Mouse (Mus musculus) kidney, adult 8-10 months (tissue): ENCODE data around the gene Atxn7l2.
"Not testable (repeated sequence)": the region's sequence is repeated elsewhere in the genome, so short reads cannot be mapped to it uniquely, and the experiment has no call there.

Source experiments
- DNase-seq, 2 experiments: peaks; one replicate each; pipeline ENCODE4 v3.0.0; 2022

Gene Atxn7l2

DNA sequence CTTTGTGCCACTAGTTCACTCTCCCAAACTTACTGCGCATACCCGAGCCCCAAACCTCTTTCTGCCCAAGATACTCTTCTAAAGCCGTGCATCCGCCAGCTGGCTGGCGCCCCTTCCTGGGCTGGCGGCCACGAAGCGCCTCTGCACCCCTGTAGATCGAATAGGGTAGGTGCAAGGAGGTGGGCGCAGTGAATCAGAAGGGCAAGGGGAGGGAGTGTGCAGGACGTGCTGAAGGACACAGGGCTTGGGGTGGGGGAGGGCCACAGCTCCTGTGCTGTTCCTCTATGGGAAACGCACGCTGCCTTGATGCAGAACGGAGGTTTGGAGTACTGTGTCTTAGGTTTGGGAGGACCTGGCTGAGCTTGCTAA is at the start of gene Atxn7l2:
Atxn7l2 (minus strand) TSS at position 164 of the 369 bp plus-strand sequence.
- peak; percentile 57 to 61 for DNase-seq

DNA sequence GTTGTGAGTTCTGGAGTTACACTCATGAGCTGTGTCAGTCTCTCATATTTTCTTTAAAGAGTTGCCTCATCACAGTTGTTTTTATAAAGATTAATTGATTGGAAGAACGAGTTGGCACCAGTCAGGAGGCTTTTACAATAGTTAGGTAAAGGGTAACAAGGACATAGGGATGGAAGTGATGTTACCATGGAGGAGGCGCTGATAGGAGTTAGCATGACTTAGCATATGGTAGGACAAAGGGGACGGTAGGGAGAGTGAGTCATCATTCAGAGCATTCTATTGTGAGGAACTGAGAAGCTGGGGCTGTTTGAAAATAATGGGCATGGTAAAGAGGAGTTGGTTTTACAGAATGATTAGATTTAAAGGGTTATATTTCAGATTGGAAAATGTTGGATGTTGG is 48.6 kb upstream of the Atxn7l2 start:
- no peak for DNase-seq

DNA sequence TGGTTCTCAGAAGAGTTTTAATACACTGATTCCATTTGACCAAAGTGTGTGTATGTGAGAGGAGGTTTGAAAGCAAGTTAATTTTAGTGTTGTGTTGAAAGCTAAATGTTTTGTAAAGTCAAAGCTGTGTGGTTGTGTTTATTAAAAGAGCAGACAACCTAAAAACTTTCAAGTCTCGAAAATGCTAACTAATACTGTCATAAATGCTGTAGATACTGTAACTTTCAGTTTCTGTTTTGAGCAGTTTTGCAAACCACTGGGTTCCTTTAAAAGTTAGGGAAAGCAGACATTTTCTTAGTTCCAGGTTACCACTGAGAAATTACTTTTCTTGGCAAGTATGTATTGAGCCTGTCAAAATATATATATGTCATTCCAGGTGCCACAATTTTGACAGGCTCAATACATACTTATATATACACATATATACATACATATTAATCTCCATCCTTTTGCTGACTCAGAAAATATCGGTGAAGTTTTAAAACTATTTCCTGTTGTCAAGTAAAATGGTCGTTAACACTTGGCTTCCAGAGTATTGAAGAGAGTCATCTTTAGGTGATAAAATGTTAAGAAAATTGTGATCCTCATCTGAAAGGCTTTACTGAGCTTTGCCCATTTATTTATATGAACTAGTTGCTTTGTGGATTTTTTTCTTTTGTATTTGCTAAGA is 47.2 kb upstream of the Atxn7l2 start:
- no peak for DNase-seq

DNA sequence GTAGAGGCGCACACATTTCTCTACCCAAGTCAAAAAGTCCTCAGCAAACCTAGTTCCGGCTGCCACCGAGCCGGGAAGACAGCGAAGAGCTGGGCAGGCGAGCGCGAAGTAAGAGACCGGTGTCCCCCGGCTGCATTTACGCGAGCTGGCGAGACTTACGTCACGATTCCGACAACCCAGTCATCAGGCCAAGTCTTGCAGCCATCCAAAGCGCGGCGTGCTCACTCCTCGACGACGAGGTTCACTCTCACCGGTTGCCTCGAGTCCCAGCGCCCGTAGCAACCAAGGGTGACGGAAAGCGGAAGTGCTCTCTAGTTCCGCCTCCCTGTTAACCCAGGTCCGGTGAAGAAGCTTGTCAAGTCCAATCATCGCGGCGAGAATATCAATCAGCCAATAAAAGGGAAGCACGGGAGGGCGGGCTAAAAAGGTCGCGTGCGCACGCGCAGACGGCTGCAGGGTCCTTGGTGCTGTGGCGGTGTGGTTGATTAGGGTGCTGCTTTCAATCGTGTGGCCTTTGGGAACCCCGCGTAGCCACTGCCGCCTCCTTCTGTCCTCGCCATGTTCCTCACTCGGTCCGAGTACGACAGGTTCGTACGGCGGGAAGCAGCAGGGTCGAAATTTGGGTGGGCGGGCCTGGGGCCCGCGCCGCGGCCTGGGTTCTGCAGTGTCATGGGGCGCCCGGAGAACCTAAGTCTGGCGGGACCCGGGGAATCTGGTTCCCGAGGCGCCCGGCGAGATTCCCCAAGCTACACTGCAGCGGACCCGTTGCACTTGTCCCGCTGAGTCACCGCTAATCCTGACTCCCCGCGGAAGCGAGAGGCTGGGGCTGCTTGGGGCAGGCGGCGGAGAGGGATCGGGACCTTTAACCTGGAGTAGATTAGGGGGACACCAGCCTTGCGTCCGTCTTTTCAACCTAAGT is 46.2 kb upstream of the Atxn7l2 start, which contains the start of gene Psma5:
Psma5 (plus strand) TSS at position 208 of the 919 bp plus-strand sequence.
- peak; percentile 96 for DNase-seq

DNA sequence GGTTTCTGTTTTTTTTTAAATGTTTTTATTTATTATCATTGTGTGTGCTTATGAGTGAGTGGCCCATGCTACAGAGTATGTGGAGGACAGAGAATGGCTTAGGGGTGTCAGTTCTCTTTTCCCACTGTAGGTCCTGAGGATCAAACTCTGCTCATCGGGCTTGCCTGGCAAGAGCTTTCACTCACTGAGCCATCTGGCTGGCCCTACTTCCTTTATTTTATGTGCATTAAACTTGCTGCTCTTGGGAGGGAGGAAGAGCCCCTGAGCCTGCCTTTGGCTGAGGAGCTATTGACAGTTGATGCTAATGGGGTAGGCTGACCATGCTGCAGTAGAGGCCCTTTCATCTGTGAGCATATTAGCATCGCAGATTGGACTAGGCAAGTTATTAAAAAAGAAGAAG is 36.1 kb upstream of the Atxn7l2 start:
- no peak for DNase-seq

DNA sequence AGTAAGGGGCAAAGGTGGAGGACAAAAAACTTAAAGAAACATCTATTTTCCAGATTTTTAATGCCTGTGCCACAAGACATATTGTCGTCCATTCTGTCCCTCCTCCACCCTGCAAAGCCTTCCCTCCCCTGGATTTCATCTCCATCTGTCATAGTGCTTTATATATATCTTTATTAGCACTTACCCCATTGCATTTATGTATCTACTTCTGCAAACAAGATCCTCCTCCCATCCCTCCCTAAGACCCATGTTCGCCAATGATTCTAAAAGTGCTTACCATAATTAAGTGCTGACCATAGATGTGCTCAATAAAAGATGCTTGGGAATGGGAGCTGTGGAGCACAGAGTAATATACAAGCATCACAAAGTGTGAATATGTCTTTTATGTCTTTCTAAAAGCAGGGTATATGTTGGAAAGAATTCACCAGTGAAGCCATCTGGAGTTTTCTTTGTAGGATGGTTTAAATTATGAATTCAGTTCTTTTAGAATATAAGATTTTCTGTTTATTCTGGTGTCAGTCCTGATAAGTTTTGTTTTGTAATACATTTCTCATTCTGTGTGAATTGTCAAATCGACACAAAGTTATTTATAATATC is 30.6 kb upstream of the Atxn7l2 start:
- DNase-seq, result no peak

DNA sequence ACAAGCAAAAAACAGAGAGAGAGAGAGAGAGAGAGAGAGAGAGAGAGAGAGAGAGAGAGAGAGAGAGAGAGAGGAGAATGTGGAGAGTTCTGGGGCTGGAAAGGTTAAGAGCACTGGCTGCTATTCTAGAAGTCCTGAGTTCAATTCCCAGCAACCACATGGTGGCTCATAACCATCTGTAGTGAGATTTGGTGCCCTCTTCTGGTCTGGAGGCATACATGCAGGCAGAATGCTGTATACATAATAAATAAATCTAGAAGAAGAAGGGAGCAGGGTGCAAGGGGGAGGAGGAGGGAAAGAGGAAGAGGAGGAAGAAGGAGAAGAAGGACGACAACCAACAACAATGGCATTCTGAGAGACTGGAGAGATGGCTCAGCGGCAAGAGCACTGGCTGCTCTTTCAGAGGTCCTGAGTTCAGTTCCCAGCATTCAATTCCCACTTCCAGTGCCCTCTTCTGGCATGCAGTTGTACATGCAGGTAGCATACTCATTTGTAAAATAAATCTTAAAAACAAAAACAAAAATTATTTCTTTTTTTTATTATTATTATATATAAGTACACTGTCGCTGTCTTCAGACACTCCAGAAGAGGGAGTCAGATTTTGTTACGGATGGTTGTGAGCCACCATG is 26.9 kb upstream of the Atxn7l2 start:
- DNase-seq, result not testable (repeated sequence)

DNA sequence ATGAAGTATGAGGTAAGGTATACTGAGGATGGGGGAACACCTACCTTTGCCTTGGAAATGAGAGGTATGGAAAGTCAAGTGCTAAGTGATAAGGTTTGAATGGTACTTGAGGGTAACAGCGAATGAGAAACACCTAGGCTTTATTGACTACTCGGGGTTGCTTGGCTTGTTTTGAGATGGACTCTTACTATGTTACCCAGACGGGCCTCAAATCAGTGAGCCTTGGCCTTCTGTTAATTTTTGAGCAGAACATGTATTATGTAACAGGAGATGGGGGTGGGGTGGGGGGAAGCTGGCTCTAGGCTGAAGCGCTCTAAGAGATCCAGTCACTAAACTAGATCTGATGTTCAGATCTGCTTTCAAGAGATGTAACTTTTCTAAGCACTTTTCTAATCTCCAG is 20.9 kb upstream of the Atxn7l2 start:
- peak in 1 of 2 experiments; percentile 46 for DNase-seq

DNA sequence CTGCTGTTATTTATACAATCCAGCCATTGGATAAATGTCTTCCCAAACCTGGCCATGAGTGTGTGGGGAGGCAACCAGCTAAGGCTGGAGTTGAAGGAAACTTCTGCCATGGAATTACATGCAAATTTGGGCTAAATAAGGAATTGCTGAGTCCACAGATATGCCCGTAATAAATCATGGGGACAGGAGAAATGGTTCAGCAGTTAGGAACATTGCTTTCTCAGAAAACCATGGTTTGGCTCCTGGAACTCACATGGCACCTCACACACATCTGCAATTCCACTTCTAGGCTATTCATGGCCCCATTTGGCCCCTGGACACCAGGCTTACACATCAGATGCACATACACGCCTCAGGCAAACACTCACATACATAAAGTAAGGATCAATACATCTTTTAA is 16.8 kb upstream of the Atxn7l2 start:
- DNase-seq, result peak in 1 of 2 experiments; percentile 48

DNA sequence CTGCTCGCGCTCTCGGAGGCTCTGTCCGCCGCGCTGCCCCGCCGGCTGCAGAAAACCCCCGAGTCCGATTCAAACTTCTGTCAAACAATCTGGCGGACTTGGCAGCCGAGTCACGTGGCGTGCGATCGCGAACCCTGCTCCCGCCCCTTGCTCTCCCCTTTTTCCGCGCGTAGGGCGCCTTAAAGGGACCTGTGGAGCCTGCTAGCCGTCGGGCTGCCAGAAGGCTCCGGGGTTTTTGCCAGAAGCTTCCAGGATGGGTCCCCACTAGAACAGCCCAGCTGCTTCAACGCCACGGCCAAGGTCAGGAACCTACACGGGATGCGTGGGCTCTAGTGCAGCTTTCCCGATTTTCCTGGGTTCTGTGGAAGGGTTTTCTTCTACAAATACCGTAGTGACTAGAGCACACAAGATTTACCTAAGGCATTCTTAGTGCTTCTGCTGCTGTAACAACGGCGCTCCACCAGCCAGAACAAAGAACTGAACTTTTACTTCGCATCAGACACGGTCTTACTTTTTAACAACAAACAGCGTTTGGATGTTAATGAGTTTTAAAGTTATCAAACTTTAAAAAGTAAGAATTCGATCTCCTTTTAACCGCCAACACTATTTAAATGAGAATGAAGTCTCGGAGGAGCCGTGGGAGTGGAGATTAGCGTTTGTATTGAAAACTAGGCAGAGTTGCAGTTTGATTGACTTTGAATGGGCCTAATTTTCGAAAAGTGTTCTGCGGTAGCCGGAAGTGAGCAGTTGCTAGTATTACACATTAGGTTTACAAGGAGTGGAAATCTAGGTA is 16.0 kb upstream of the Atxn7l2 start, which contains the start of gene Sypl2:
Sypl2 (minus strand) TSS at position 91 of the 793 bp plus-strand sequence.
- peak; percentile 80 to 86 for DNase-seq

DNA sequence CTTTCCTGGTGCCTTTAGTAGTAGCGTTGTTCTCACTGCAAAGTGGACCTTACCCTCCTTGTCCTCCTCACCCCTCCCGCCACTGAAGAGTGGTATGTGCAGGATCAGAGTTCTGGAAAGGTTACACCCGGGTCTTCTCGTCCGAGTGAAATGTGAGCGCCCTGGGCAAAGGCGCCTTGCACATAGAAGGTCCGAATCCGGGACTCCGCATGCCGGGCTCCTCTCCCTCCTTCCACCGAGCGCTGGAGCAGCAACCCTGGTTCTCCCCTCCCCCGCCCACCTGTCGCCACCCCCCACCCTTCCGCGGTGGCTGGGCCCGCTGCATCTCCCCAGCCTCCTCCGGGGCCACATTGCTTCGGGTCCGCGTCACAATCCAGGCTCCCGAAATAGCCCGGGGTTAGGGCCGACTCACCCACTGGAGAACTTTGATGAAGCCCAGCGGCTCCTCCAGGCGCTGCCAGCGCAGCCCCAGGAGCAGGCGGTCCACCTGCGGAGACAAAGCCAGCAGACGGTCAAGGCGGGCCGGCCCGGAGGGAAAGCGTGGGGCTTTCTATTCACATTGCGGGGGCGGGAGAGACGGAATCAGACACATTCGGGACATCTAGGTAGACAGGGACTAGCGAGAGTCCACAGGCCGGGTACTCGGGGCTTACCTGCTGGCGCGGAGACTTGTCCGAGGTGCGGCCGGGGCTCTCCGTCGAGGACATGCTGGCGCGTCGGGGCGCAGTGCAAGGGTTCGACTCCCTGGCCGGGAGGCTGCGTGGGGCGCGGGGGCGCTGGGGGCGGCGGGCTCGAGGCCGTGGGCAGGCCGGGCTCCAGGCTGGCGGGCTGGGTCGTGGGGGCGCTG is 15.2 kb upstream of the Atxn7l2 start:
- peak; percentile 82 to 87 for DNase-seq

DNA sequence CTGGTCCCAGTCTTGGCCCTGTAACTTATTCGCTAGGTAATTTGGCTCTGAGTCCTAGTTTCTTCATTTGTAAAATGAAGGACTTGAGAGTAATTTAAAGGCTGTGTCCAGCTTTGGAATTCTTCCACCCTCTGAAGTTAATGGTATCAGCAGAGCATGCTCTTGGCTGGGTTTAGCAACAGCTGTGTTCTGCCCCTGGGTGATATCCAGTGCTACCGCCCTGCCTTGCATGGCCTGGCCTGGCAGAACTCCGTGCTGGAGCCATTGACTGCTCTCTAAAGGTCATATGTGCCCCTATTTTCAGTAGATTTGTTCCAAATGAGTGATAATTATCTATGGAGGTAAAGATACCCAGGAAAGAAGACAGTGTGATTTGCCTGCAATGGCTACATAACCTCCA is 9.9 kb upstream of the Atxn7l2 start:
- DNase-seq, result no peak

DNA sequence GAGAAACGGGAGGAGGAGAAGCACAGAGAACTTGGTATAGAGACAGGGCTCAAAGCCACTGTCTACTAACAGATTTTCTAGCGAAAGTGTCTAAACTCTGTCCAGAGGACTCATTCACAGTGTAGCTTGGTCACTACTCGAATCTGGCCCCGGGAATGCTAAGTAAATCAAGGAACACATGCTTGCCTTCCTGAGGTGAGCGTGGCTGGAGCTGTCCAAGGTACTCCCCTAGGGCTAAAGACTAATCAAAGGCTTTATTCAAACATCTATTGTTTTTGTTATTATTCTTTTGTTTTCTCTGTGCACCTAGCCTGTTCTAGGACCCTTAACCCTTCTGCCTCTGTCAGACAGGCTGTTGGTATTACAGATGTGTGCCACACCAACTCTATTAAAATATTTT is 4.0 kb upstream of the Atxn7l2 start:
- DNase-seq, result no peak

DNA sequence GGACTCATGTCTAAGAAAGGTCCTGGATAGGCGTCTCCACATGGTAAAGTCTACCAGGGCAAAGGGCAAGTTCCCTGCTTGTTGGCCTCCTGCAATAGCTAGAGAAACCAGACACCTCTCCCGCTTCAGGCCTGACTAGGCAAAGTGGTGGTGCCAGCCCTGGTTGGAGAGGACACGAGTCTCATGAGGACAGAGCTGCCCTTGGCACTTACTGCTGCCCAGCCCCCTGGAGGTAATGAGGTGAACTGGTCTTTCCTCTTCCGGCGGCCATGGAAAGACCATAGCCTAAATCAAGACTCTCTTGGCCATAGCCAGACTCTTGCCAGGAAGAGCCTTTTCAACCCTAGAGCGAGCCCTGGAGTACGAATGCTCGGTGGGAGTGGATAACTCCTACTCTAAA is 1.7 kb upstream of the Atxn7l2 start:
- DNase-seq, result peak; percentile 60 to 69

DNA sequence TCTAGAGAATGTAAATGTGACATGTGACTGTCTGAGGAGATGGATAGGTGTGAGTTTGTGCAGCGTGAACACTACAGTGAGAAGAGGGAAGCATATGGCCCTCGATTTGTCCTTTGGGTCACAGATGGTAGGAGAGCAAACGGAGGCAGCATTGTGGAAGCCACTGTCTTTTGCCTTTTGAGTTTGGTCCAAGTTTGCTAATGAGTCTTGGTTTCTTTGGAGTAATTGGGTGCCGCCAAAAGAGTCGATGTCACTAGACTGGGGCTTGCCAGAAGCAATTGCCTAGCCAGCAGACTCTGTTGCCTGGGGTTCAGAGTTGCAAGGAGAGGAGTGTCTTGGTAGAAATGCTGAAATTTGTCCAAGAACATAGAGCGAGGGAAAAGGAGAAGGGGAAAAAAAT is 1.1 kb upstream of the Atxn7l2 start:
- no peak for DNase-seq

DNA sequence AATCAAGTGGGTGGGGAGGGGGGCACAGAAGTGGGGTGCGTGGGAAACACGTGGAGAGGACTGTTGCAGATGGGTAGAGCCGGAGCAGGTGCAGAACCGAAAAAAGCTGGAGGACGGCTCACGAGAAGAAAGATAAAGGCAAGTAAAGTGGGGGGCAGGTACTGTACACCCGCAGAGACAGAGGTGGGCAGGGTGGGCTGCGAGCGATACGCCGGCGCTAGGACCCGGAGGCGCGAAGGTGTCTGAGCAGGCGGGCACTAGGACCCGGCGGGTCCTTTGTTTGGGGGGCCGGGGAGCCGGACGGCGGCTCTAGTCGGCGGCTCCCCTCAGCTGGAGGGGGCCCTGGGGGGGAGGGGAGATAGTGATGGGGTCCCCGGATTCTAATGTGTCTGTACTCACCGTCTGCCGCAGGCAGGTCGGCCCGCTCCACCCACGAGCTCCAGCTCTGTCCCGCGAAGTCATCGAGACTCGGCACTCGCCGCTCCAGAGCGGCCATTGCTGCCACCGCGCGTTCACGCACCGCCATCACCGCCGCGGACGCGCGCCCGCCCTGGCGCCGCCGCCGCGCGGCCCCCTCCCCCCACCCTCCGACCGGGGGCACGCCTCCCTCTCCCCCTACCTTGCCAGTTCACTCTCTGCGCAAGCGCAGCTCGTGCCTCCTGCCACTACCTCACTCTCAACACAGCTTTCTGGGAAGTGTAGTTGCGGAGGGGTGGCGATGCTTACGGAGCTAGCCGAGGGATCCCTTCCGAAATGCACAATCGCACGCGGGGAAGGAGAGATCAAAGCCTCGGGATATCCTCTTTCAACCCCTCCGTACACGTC is 576 bp downstream of the Atxn7l2 start:
- peak; percentile 93 to 94 for DNase-seq

DNA sequence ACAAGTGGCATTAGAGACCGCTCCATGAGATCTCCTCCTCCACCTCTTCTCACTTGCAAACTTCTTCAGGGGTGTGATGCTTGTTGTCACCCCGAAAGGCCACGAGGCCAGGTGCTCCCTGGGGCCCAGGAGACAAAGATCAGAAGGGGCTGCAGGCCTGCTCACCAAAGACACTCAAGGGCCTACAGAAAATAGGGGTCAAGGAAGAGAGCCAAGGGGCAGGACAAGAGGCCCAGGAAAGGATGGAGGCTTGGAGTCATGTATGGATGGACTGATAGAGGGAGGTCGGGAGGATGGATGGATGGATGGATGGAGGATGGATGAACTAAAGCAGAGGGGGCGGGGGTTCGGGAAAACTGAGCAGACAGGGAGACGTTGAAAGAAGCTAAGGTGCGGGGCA is 1.2 kb downstream of the Atxn7l2 start:
- no peak for DNase-seq

DNA sequence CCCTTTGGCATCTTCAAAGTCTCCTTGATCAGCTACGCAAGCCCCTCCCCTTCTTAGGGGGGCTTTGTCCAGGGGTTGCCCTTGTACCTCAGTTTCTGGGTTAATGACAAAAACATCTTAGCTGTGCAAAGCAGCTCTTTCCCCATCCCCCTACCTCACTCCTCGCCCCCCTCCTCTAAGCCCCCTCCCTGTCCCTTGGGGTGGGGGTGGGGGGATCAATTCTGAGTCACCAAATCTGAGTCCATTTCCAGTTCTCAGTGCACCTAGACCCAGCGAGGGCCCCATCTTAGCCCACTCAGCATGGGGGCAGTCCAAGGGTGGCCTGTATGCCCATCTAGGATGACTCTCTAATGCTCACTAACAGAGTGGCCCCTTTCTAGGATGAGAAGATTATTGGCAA is 1.7 kb downstream of the Atxn7l2 start:
- DNase-seq, result no peak

DNA sequence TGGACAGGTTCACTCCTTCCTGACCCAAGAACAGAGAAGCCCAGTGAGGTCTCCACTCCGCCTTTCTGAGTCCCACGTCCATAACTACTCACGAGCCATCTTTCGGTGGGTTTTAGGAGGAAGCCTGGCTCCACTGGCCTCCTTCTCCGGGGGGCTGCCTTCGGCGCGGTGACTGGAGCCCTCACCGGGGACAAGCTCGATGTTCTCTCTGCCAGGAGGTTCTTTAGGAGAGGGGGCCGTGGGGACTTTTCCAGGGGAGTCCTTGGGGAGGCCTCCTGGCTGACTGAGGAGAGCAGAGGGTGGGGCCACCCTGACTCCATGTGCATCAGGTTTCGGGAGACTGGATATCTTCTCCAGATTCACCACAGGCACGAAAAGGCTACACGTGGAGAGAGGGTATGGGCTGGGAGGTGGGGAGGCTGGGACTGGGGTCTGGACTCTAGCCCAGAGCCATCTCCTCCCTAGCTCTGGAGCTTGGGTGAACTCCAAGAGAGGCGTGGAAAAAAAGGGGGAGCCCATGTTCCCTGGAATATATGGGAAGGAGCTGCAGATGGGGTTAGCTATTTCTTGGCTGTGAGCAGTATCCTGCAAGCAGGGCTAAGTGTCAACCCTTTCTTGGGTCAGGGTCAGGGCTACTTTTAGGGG is 3.9 kb downstream of the Atxn7l2 start:
- no peak for DNase-seq

DNA sequence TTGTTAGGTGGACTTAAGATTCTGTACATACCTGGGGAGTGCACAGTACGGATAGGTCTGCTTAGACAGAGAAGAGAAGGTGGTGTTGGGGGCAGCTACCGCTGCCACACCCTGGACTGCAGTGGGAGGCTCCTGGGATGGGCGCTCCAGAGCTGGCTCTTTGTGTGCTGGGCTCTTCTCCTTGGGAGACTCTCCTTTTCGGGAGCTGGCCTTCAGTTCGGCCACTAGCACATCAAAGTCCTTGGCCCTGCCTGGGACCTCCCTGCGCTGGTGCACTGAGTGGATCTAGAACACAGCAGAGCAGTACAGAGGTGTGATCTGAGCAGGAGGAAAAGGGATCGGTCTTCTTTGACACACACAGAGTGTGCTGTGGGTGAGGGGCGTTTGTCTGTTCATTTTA is 5.1 kb downstream of the Atxn7l2 start:
- no peak for DNase-seq
